Mouse (Mus musculus) left cerebral cortex, adult 18-20 months (tissue): ENCODE data around the gene Map3k19. TPM values are rescaled to one million over a fixed set of nuclear protein-coding genes. Genes with fewer than 3 reads are reported as not detected.

Experiments
- DNase-seq, 2 experiments: peaks; one replicate each; pipeline ENCODE4 v3.0.0; 2021 to 2022; ENCODE audit warnings: low spot score in 2 of 2, mixed read lengths in 1 of 2
- long read RNA-seq, 2 experiments: library from polyadenylated mRNA; stranded (forward); transcript quantifications; one replicate each; pipeline ENCODE4 v2.0.0; 2021
- total RNA-seq, 2 experiments: library from RNA; stranded (reverse); gene quantifications; 2 replicates each; pipeline ENCODE4 v1.2.3; 2021

Map3k19 gene
- 1 to 10 TPM; 6.8 to 9.9 TPM for total RNA-seq
- long read RNA-seq, experiment 1, full-length matches to known transcripts, result 2 of 6 reads
- long read RNA-seq, experiment 1, partial matches to known transcripts, result 0 of 6 reads
- long read RNA-seq, experiment 1, other reads (novel, unspliced or antisense), result 4 of 6 reads
- long read RNA-seq, experiment 2, partial matches to known transcripts, result 0 of 1 reads
- long read RNA-seq, experiment 2, other reads (novel, unspliced or antisense), result 1 of 1 reads

DNA sequence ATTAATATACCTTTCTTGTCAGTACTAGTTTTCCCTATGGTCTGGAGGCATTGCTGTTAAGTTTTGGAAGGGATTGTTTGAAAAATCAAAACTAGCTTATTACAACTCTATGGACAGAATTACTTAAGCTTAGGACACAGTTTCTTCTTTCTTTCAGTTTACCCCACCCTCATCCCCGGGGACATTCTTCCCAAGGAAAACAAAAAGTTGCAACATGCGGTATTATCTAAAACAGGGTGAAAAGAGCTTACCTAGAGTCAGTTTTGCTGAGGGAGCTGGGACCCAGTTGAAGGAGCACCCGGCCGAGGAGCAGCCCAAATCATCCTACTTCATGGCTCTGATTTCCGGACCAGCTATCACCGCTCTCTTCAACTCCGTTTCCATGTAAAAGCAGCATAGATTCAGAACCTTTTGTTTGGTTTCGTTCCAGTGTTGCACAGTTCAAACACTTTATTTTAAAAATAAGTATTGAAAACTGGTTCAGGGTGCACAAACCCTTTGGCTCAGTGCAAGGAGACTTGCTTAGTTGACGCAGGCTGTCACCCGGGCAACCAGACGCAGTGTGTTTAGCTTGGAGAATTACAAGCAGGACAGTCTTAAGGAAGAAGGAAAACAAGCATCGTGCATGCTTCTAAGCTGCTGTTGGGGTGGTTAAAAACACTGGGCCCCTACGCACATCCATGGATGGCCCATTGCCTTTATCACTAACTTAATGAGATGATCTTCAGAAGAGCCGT, at the start of gene Map3k19:
Gene Map3k19 (minus strand): TSS at position 546 of the 737 bp plus-strand sequence.
- DNase-seq, result peak; percentile 44 to 45

DNA sequence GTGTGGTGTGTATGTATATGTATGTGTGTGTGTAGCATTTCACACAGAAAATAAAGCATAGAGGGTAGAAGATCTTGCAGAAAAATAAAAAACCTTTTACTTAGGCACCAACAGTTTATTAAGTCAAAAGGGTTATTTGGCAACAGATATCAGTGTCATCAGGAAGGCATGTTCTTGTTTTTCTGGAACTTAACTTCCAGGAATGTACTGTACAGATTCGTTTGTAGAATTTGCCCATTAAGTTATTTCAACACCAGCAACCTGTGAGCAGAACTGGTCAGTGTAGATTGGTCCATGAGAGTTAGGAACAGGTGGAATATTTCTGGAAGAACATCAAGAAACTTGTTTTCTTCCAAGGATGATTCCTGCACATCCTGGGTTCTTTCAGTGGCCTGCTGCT, 44.6 kb upstream of the Map3k19 start:
- no peak for DNase-seq

DNA sequence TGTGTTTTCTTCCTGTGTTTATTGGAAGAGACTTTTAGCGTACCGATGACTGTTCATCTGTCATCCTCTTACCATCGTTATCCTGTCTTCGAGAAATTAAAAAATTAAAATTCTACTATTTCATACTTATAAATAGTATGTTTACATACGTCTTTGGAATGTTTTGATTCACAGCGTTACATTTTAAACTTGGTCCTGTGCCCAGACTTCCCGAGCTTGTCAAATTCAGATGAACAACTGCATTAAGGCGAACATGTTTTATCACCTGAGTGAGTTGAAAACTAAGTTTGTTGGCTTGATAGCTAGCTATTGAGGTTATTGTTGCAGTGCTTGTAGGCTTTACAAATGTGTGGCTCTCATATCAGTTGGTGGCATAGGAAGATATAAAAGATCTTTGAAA, 14.4 kb upstream of the Map3k19 start:
- no peak for DNase-seq

DNA sequence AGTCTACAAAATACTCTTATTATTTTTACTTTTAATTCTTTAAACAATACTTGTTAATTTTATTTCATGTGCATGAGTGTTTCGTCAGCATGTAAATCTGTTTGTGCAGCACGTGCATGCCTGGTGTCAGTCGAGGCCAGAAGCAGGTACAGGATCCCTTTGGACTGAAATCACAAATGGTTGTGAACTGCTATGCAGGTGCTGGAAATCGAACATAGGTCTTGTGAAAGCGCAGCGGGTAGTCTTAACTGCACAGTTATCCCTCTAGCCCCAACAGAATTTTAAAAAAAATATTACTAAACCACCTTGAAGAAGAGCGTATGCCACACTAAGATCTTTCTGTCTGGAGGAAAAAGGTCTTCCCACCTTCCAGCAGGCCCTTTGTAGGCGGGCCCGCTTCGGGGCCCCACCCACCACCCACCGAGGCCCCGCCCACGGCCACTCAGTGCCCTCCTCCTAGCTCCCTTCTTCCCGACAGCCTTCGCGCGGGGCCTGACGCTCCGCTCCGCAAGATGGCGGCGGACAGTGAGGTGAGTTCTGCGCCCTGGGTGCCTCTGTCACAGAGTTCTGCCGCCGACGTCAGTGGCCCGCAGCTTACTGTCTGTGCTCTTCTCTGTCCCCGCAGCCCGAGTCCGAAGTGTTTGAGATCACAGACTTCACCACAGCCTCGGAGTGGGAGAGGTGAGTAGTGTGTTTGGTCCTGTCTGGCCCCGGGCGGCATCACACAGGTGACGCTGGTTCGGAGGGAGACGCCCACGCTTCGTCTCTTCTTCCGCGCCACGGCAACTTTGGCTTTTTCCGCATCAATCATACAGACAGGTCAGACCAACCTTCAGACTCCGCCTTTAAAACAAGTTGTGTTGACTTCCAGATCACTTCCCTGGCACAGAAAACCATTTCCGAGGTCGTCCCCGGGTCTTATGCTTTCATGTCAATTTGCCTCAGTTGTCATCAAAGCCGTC, 13.8 kb upstream of the Map3k19 start, which contains the start of gene Rab3gap1:
Gene Rab3gap1 (plus strand): TSS at position 474 of the 962 bp plus-strand sequence.
- DNase-seq, result peak; percentile 91 to 92

DNA sequence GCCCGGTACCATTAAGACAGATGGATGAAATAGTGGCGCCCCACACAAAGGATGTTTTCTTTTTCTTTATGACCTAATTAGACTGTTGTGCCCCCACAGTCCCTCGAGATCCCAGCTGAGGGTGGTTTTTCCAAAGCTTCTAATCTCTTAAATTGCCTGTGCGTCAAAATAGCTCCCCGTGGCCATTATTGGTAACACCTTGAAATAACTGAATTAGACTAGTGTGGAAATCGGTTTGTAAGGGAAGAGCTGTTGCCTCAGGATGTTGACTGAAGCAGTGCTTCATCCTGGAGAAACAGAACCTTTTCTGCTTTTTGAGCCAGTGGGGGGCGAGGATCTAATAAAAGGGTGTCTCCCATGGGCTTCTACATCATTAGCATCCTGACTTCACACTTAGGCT, 9.0 kb upstream of the Map3k19 start:
- DNase-seq, result no peak

DNA sequence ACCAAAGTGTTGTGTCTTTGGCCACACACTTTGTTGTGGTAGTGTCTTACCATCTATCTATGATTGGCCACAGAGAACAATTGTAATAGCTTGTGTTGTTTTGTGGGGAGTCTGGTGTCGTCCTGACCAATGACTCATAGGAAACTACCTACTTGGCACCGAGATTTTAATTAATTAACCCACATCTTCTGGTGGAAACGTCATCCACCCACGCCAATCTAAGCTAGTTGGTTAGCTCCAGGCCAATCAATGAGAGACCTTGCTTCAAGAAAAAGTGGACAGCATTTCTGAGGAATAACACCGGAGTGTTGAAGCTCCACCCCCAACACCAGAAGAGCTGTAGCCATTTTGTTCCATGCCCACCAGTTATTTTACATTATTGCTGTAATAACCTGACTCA, 7.1 kb upstream of the Map3k19 start:
- DNase-seq, result no peak

DNA sequence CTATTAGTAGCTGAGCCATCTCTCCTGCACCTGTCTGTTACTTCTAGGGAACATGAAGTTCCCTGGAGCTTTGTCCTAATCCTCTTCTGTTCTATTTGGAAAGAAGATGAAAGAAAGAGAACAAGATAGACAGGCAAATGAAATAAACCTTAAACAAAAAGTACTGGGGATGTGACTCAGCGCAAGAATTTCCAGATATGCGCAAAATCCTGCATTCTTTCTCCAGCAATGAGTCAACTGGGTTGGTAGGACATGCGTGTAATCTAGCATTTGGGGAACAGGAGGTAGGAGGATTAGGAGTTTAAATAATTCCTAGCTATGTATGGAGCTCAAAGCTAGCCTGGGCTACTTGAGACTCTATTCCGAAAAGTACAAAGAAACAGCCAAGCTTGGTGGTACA, 5.7 kb upstream of the Map3k19 start:
- DNase-seq, result no peak

DNA sequence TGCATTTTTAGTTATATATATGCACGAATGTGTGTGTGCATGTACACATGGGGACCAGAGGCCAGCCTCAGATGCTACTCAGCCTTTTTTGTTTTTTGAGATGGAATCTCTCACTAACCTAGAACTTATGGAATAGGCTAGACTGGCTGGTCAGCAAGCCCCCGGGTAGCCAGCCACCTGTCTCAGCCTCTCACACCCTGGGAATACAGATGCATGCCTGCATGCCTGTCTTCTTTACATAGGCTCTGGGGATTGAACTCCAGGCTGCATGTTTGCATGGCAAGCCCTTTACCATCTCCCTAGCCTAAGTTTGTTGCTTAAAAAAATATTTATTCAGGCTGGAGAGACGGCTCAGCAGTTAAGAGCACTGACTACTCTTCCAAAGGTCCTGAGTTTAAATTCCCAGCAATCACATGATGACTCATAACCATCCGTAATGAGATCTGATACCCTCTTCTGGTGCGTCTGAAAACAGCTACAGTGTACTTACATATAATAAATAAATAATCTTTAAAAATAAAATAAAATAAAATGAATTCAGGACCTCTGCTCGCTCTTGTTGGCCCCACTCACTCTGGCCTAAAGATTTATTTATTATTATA, 5.1 kb upstream of the Map3k19 start:
- DNase-seq, result no peak

DNA sequence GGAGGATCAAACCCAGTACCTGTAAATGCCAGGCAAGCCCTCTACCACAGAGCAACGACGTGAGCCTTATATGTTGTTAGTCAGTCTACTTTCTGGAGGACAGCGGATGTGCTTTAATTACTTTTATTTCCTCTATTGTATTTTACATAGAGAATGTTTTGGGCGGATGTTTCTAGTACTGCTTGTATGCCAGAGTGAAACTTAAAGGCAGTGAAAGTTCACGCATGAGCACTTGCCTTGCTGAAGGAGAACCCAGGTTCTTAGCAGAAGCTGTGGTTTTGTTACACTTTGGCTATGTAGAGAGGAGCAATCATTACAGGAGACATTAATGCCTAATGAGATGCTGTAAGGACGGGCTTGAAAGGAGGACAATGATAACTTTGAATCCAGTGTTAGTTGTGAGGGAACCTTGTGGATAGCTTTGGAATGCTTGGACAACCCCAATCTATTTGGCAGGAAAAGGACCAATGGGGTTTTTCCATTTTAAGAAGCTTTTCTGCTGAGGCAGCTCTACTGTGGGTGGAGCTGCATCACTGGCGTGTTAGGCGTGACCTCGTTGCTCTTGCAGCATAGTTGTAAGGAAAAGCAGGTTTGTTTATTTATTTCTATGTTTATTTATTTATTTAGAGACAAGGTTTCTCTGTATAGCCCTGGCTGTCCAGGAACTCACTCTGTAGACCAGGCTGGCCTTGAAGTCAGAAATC, 4.3 kb upstream of the Map3k19 start:
- DNase-seq, result no peak

DNA sequence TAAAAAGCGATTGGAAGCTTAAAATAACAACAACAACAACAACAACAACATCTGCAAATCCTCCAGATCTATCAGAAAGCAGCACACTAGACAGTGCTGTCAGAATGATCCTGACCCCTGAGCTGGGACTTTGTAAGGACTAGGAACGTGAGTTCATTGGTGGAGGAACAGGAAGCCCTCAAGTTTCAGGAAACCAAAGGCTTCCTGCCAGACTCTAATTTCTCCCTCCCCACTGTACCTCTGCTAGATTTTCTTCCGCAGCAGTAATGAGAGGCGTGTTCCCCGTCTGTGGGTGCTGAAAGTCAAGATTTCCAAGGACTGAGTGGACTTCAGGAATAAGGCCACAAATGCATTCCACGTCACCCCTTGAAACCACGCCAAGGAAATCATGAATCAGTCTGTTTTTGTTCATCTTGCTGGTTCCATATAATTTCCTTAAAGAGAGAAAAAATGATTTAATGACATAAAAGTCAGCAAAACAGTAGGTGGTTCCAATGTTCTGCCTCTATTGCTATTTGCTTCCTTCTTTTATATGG, 4.7 kb downstream of the Map3k19 start:
- DNase-seq, result no peak

DNA sequence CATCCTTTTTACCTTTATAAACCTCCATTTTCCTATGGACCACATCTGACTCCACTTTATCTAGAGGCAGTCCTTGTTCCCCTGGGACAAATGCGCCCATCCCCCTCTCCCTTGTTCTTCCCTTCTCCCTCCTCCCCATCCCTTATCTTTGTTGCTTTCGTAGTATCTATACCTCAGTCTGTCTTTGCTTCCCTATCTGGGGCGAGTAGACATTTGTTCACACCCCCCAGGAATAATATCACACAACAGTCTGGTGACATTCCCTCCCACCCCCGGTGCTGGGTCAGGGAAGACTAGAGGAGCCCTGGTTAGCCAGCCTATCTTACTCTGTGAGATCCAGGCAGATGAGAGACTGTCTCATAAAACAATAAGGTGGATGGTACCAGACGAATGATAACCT, 9.4 kb downstream of the Map3k19 start:
- no peak for DNase-seq

DNA sequence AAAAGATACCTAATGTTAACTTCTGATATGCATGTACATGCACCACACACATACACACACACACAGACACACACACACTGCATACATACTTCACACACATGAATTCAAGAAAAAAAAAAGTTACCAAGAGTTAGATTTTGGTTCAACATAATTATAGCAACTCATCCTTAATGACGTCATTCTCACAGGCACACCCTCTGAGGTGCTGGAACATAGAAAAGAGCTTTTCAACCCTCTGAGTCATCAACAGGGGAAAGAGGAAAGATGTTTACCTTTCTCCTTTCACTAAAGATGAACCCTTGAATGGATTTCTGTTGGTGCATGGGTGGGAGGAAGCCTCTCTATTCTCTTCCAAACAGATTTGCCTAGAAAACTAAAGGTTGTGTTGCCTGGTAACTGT, 16.2 kb downstream of the Map3k19 start:
- DNase-seq, result no peak

DNA sequence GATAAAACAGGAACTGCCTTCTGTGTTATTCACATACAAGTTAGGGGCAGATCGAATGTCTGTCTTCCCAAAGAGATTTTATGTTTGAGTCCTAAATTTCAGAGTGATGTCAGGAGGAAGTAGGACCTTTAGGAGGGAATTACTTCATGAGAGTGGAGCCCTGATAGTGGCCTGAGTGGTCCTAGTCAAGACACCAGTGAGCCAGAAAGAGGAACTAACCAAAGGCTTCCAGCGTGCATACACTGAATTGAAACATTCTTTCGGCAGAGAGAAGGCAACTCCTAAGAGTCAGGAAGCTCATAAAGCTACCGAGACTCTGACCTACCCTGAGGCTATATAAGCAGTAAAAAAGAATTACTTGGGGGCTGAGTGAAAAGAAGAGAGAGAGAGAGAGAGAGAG, 18.2 kb downstream of the Map3k19 start:
- DNase-seq, result no peak

DNA sequence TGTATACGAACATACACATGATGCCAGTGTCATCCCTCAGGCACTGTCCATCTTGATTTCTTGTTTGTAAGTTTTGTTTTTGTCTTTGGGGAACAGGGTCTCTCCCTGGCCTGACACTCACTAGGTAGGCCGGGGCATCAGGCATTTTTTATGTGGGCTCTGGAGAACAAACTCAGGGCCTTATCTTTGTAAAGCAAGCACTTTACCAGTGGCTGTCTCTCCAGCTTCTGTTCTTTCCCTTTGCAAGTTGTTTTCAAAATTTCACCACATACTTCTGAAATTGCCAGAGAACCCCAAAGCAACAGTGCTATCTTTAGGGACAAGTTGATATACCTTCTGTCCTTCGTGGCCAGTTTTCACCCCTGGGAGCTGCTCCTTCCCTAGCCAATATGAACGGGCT, 20.6 kb downstream of the Map3k19 start:
- DNase-seq, result no peak

DNA sequence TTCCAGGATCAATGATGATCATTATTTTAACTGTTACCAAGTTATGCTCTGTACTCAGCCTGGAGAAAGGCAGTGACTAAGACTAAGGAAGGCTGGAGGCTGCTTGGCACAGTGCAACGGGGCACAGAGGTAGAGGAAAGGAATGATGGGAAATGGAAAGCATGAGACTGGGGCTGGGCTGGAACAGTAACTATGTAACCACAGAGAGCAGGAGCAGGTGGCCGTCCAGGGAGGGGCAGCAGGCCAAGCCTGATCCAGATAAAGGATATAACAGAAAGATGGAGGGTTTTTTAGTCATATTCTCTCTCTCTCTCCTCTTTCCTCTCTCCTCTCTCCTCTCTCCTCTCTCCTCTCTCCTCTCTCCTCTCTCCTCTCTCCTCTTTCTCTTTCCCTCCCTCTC, 21.1 kb downstream of the Map3k19 start:
- DNase-seq, result no peak

DNA sequence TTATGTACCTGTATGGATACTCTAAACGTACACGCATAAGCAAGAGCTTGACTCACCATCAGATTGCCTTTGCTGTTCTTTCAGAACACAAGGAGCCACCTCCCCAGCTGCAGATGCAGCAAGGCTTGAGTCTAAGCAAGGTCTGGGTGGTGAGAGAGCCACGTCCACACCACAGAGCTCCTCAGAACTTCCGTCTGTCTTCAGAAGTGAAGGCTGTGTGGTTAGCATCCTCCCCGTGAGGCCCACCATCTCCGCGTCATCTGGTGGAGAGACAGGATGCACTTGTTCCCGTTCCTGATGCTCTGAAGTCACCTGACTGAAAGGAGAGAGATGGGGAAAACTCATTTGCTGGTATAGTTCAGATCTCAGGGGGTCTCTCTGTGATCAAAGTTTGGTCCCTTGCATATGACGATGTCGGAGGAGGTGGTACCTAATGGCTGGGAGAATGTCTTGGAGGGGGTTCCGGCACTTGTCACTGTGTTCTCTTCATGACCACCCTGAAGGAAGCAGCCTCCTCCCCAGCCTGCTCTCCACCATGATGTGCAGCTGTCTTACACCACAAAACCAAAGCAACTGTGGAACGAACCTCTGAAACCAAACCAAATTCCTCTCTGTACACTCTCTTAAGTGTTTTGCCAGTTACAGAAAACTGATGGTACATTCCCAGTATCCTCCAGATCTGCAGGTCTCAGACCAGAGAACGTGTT, 24.5 kb downstream of the Map3k19 start:
- no peak for DNase-seq

DNA sequence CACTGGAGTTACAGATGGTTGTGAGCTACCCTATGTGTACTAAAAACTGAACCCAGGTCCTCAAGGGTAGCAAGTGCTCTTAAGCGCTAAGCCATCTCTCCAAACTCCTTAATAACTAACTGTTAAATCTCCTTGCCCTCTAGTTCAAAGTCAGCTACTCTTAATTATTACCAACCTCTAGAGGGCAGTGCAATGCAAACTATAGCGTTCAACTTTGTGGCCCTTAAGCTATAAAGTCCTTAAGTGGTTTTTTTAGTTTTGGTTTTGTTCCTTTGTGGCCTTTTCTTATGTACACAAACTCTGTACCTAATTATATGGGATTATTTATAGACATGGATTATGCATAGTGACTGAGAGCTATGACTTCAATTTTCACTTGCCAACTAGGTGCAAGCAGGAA, 27.5 kb downstream of the Map3k19 start:
- DNase-seq, result peak; percentile 26 to 35

DNA sequence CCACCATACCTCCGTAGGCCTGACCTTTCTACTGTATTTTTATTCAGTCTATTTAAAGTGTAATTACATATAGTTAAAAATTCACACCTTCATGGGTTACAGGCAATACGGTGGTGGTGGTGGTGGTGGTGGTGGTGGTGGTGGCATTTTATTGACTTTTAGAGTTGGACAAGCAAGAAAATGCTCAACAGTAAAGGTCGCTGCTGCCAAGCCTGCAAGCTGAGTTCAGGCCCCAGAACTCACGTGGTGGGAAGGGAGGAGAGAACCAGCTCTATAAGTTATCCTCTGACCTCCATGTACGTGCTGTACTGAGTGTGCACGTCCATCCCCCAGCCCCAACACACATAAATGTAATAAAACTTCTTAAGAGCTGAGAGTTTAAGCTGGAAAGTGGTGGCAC, 38.5 kb downstream of the Map3k19 start:
- no peak for DNase-seq

DNA sequence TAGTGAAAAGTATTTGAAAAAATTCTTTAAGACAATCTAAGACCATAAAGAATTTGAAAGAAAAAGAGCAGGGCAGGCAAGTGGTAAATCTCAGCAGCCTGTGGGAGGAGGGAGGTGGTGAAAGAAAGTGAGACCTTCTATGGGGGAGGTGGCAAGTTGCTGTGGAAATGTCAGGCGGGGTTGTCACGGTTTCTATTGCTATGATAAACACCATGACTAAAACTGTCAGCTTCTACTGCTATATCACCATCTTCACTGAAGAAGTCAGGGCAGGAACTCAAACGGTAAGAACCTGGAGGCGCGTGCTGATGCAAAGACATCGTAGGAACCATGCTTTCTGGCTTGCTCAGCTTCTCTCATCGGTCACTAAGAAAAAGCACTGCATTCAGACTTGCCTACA, 41.9 kb downstream of the Map3k19 start:
- DNase-seq, result peak; percentile 27 to 32

DNA sequence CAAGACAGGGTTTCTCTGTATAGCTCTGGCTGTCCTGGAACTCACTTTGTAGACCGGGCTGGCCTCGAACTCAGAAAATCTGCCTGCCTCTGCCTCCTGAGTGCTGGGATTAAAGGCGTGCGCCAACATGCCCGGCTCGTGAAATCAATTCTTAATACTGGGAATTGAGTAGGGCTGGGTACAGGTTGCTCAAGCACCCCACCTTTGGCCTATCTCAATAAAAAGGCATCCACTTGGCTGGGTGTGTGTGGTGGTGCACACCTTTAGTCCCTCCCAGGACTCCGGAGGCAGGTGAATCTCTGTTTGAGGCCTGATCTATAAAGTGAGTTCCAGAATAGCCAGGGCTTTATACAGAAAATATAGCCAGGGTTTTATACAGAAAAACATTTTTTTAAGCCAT, 46.2 kb downstream of the Map3k19 start:
- no peak for DNase-seq
